Comparison of ENCODE assay signal across 9 mouse cellular contexts in the genomic region with DNA sequence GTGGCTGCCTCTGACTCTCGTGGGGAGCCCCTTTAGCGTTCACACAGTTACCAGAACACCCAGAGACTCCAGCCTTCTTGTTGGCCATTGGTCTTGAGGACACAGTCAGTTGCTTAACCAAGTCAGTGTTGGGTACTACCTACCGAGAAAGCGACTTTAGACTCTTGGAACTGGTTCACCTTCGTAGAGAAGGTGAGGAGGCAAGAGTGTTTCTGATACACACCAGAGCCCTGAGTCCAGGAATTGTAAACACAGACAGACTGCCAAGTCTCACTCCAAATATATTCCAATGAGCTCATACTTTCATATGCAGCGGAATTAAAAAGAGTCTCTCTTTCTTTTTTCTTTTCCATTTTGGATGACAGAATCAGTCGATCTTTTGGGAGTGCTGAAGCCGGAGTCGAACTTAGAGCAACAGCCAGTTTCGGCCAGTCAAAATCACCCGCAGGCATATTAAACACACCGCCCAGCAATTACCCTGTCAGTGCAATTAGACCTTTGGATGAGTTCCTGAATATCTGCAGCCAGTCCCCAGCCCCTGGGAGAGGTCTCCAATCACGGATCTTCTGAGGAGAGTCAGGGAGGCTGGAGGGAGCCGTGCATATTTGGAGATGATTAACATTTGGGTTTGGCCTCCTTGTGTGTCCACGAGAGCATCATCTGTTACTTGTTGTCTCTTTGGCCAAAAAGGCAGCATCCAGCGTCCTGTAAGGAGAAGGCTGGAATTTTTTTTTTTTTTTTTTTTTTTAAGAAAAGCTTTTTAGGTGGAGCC. TPM values are rescaled to one million over a fixed set of nuclear protein-coding genes. Genes with fewer than 3 reads are reported as not detected.
DNase-seq lines count a peak whose midpoint lies in the region; ATAC-seq lines count a peak whose summit lies in the region.
"Had no signal": no experiment of that assay in that cellular context is flagged by ENCODE, and none has a peak within 500 bp of the region (broad histone marks: within the 10 kb centered on the region; RNA-seq: fewer than 3 reads in every experiment).

No protein-coding gene starts in this region.

- intact Hi-C loops in left cerebral cortex, postnatal 4 days (cut with DNase I): no loop called here

- peak; percentile 42 for DNase-seq in left cerebral cortex, postnatal 4 days
- DNase-seq in left cerebral cortex, adult 9 months (ENCODE audit: low spot score in 2 of 2): no peak
- DNase-seq in left cerebral cortex, adult 8-10 months (ENCODE audit: low spot score in 2 of 2): no peak
- DNase-seq in right cerebral cortex, postnatal 10 days (ENCODE audit: low spot score in 2 of 2): no peak
- no peak for DNase-seq in kidney, adult 9 months

- no peak overlapping the region for H3K9ac ChIP-seq in forebrain, embryonic 16.5 days (replicated peaks; ENCODE audit: low read depth, low read length)
- H3K9ac ChIP-seq in hindbrain, embryonic 12.5 days: no peak overlapping the region
- no peak overlapping the region for H3K9ac ChIP-seq in neural tube, embryonic 15.5 days (replicated peaks)

- ATAC-seq in forebrain, embryonic 16.5 days: peak; percentile 28; the same call in 1 of the 2 replicates
- no peak for ATAC-seq in hindbrain, embryonic 12.5 days (ENCODE audit: low FRiP score)
- no peak for ATAC-seq in neural tube, embryonic 15.5 days (ENCODE audit: low FRiP score)

- H3K4me2 ChIP-seq in forebrain, embryonic 16.5 days (ENCODE audit: low read length): 0 out of 2 replicates have a peak overlapping the region, but pooled peaks have one; percentile 5
- H3K4me2 ChIP-seq in hindbrain, embryonic 12.5 days (replicated peaks): no peak overlapping the region
- H3K4me2 ChIP-seq in neural tube, embryonic 15.5 days: no peak overlapping the region

- no peaks in the 10 kb centered on the region for H3K9me3 ChIP-seq in forebrain, embryonic 16.5 days (ENCODE audit: control insufficient read depth, low read length)
- no peaks in the 10 kb centered on the region for H3K9me3 ChIP-seq in hindbrain, embryonic 12.5 days (replicated peaks)
- no peaks in the 10 kb centered on the region for H3K9me3 ChIP-seq in neural tube, embryonic 15.5 days (replicated peaks)

- H3K27me3 ChIP-seq in forebrain, embryonic 16.5 days (replicated peaks; ENCODE audit: control insufficient read depth, insufficient read depth, low read length): no peaks in the 10 kb centered on the region
- no peaks in the 10 kb centered on the region; the same call in 1 of the 2 replicates for H3K27me3 ChIP-seq in hindbrain, embryonic 12.5 days
- no peaks in the 10 kb centered on the region for H3K27me3 ChIP-seq in neural tube, embryonic 15.5 days (replicated peaks)

- H3K4me3 ChIP-seq in forebrain, embryonic 16.5 days (replicated peaks; ENCODE audit: low read length): no peak overlapping the region
- no peak overlapping the region for H3K4me3 ChIP-seq in hindbrain, embryonic 12.5 days
- no peak overlapping the region for H3K4me3 ChIP-seq in neural tube, embryonic 15.5 days (replicated peaks)
- H3K4me3 ChIP-seq: megakaryocyte, embryonic 14.5 days had no signal

- peak overlapping the region; percentile 54; the same call in 1 of the 2 replicates for H3K27ac ChIP-seq in forebrain, embryonic 16.5 days (ENCODE audit: low read length)
- peak overlapping the region; percentile 79 for H3K27ac ChIP-seq in hindbrain, embryonic 12.5 days
- H3K27ac ChIP-seq in neural tube, embryonic 15.5 days (replicated peaks): peak overlapping the region; percentile 63

- H3K36me3 ChIP-seq in forebrain, embryonic 16.5 days (ENCODE audit: control insufficient read depth, insufficient read depth): no peaks in the 10 kb centered on the region
- no peaks in the 10 kb centered on the region for H3K36me3 ChIP-seq in hindbrain, embryonic 12.5 days
- H3K36me3 ChIP-seq in neural tube, embryonic 15.5 days: no peaks in the 10 kb centered on the region

- peaks cover 29% of the 10 kb centered on the region for H3K4me1 ChIP-seq in forebrain, embryonic 16.5 days (replicated peaks; ENCODE audit: control insufficient read depth, insufficient read depth, low read length)
- H3K4me1 ChIP-seq in hindbrain, embryonic 12.5 days: peaks cover 50% of the 10 kb centered on the region
- peaks cover 46% of the 10 kb centered on the region for H3K4me1 ChIP-seq in neural tube, embryonic 15.5 days

- WGBS in forebrain, embryonic 16.5 days: 30% methylated on average over 16 of the region's 16 CpGs
- 50% methylated on average over 16 of the region's 16 CpGs for WGBS in hindbrain, embryonic 12.5 days
- 50% methylated on average over 16 of the region's 16 CpGs for WGBS in neural tube, embryonic 15.5 days

RNA-seq across cellular contexts. Expression of a gene that starts 57.9 kb away (rescaled TPM):
- under 1 TPM in 1 of 2 experiments, not detected in 1; 0.34 TPM for total RNA-seq in left cerebral cortex, postnatal 4 days (2021)
- 0.87 and 1.5 TPM in 2 replicates for polyA plus RNA-seq in forebrain, embryonic 16.5 days (2015; fragmentation: Nextera tagmentation; extraction: Ambion mirVana)
- 9.4 and 14.0 TPM in 2 replicates for polyA plus RNA-seq in hindbrain, embryonic 12.5 days (2016; fragmentation: Nextera tagmentation; extraction: Ambion mirVana)
- 3.2 and 3.8 TPM in 2 replicates for polyA plus RNA-seq in neural tube, embryonic 15.5 days (2015; fragmentation: Nextera tagmentation; extraction: Ambion mirVana)
- 1 to 10 TPM in 1 of 4 experiments, under 1 TPM in 3; 0.27 to 1.2 (median 0.43) TPM for total RNA-seq in left cerebral cortex, adult 8-10 months (2022)
